Mouse (Mus musculus) midbrain, embryonic 11.5 days (tissue): Measurements from ENCODE around the gene Fam180a. TPM values are rescaled to one million over a fixed set of nuclear protein-coding genes. Genes with fewer than 3 reads are reported as not detected.

Experiments used
- ATAC-seq: fragments of 200-750 bp; cut with Nextera tagmentation; 2 replicates; pipeline ENCODE4 v1.8.0; 2017; ENCODE audit warnings: moderate TSS enrichment, moderate library complexity; ENCODE audit not compliant: low FRiP score
- DNase-seq: peaks from one replicate; pipeline ENCODE4 v3.0.0; 2015; ENCODE audit warnings: low spot score; ENCODE audit errors: missing footprints
- H3K27ac ChIP-seq: fragments of 300-500 bp; sonication (generic); 2 replicates; pipeline ENCODE4 v1.5.1; 2014; ENCODE audit warnings: low read depth, low read length
- H3K27me3 ChIP-seq: fragments of 300-500 bp; sonication (generic); 2 replicates; pipeline ENCODE4 v1.6.1; 2014; ENCODE audit warnings: mild to moderate bottlenecking, low read length, moderate library complexity, mixed read lengths; ENCODE audit not compliant: control insufficient read depth, insufficient read depth
- H3K36me3 ChIP-seq: fragments of 300-500 bp; sonication (generic); 2 replicates; pipeline ENCODE4 v1.6.1; 2014; ENCODE audit warnings: mild to moderate bottlenecking, low read length, moderate library complexity, mixed read lengths; ENCODE audit not compliant: control insufficient read depth, insufficient read depth
- H3K4me1 ChIP-seq: fragments of 300-500 bp; sonication (generic); 2 replicates; pipeline ENCODE4 v1.6.1; 2014; ENCODE audit warnings: low read length; ENCODE audit not compliant: control insufficient read depth, insufficient read depth
- H3K4me2 ChIP-seq: fragments of 300-500 bp; sonication (generic); 2 replicates; pipeline ENCODE4 v1.6.1; 2014; ENCODE audit warnings: mild to moderate bottlenecking, moderate library complexity
- H3K4me3 ChIP-seq: fragments of 300-500 bp; sonication (generic); 2 replicates; pipeline ENCODE4 v1.5.1; 2014; ENCODE audit warnings: low read depth, low read length
- H3K9ac ChIP-seq: fragments of 300-500 bp; sonication (generic); 2 replicates; pipeline ENCODE4 v1.6.1; 2014; ENCODE audit warnings: low read length
- H3K9me3 ChIP-seq: fragments of 300-500 bp; sonication (generic); 2 replicates; pipeline ENCODE4 v1.6.1; 2016; ENCODE audit warnings: low read length; ENCODE audit not compliant: control insufficient read depth
- WGBS: fragments of 180-500 bp; shearing (Covaris S2); extraction: QIAGEN DNeasy Blood & Tissue Kit; methylation state at CpG from one replicate; pipeline ENCODE4 v1.1.7; 2014; 5-methylcytosine and 5-hydroxymethylcytosine counted together
- polyA plus RNA-seq: library from polyadenylated mRNA; unstranded; fragments of >200 nt; fragmentation: Nextera tagmentation; extraction: Ambion mirVana; gene quantifications from 2 replicates; pipeline ENCODE4 v1.2.1, GENCODE M21; 2014

Fam180a gene
- polyA plus RNA-seq, 1 experiment from 2014 or later: not detected

GRCm38 (mm10) chr6:35273391-35274082 is 52.4 kb downstream of the Fam180a start:
- no peaks in the 10 kb centered on the region for H3K4me1 ChIP-seq
- WGBS: 80% methylated on average over 11 of the region's 11 CpGs
- no peak overlapping the region for H3K4me3 ChIP-seq
- no peak overlapping the region for H3K4me2 ChIP-seq
- no peak for ATAC-seq
- no peaks in the 10 kb centered on the region for H3K9me3 ChIP-seq
- H3K36me3 ChIP-seq: no peaks in the 10 kb centered on the region
- H3K27me3 ChIP-seq: no peaks in the 10 kb centered on the region
- no peak for DNase-seq
- no peak overlapping the region for H3K27ac ChIP-seq
- no peak overlapping the region for H3K9ac ChIP-seq

GRCm38 (mm10) chr6:35271868-35272765 is 53.8 kb downstream of the Fam180a start:
- Histone ChIP-seq H3K27ac (no peak overlapping the region), H3K4me2 (no peak overlapping the region), H3K9ac (no peak overlapping the region), H3K4me3 (no peak overlapping the region), H3K4me1 (no peaks in the 10 kb centered on the region), H3K36me3 (no peaks in the 10 kb centered on the region), H3K27me3 (no peaks in the 10 kb centered on the region), H3K9me3 (no peaks in the 10 kb centered on the region)
- ATAC-seq (no peak), DNase-seq (no peak)
- 91% methylated on average over 20 of the region's 20 CpGs for WGBS

GRCm38 (mm10) chr6:35271094-35271855 is 54.7 kb downstream of the Fam180a start:
- Histone ChIP-seq H3K4me3 (no peak overlapping the region), H3K27me3 (no peaks in the 10 kb centered on the region), H3K9me3 (no peaks in the 10 kb centered on the region), H3K4me1 (no peaks in the 10 kb centered on the region), H3K27ac (no peak overlapping the region), H3K4me2 (no peak overlapping the region), H3K9ac (no peak overlapping the region), H3K36me3 (no peaks in the 10 kb centered on the region)
- ATAC-seq: no peak
- DNase-seq: no peak
- 91% methylated on average over 12 of the region's 12 CpGs for WGBS

GRCm38 (mm10) chr6:35269643-35270042 is 56.3 kb downstream of the Fam180a start:
- no peaks in the 10 kb centered on the region for H3K27me3 ChIP-seq
- no peaks in the 10 kb centered on the region for H3K36me3 ChIP-seq
- no peaks in the 10 kb centered on the region for H3K9me3 ChIP-seq
- no peak overlapping the region for H3K9ac ChIP-seq
- H3K4me2 ChIP-seq: no peak overlapping the region
- no peak overlapping the region for H3K27ac ChIP-seq
- ATAC-seq (no peak), DNase-seq (no peak)
- H3K4me3 ChIP-seq: no peak overlapping the region
- WGBS: 83% methylated on average over 13 of the region's 13 CpGs
- no peaks in the 10 kb centered on the region for H3K4me1 ChIP-seq

- H3K27me3 ChIP-seq: no peaks in the 10 kb centered on the region
- DNase-seq: no peak
- no peak overlapping the region for H3K4me3 ChIP-seq
- no peak overlapping the region for H3K9ac ChIP-seq
- no peaks in the 10 kb centered on the region for H3K4me1 ChIP-seq
- H3K4me2 ChIP-seq: no peak overlapping the region
- no peaks in the 10 kb centered on the region for H3K36me3 ChIP-seq
- no peaks in the 10 kb centered on the region for H3K9me3 ChIP-seq
- WGBS: 95% methylated on average over 13 of the region's 13 CpGs
- H3K27ac ChIP-seq: no peak overlapping the region
- no peak for ATAC-seq
Observed at GRCm38 (mm10) chr6:35268711-35269110, 57.2 kb downstream of the Fam180a start.

GRCm38 (mm10) chr6:35265580-35266278 is 60.2 kb downstream of the Fam180a start:
- WGBS: 93% methylated on average over 15 of the region's 15 CpGs
- 0 out of 2 replicates have a peak, but pooled peaks cover 2% of the 10 kb centered on the region for H3K36me3 ChIP-seq
- DNase-seq (no peak), ATAC-seq (no peak)
- H3K9ac ChIP-seq: no peak overlapping the region
- no peaks in the 10 kb centered on the region for H3K4me1 ChIP-seq
- H3K9me3 ChIP-seq: no peaks in the 10 kb centered on the region
- H3K27me3 ChIP-seq: no peaks in the 10 kb centered on the region
- no peak overlapping the region for H3K27ac ChIP-seq
- no peak overlapping the region for H3K4me2 ChIP-seq
- H3K4me3 ChIP-seq: no peak overlapping the region

Other genes with a start within 250 kb of the Fam180a start
- 33.8 and 38.5 TPM in 2 replicates for gene Cnot4, start 192.4 kb downstream of the Fam180a start, polyA plus RNA-seq
- 50.1 and 55.3 TPM in 2 replicates for gene Nup205, start 148.7 kb downstream of the Fam180a start, polyA plus RNA-seq
- gene Slc13a4, start 18.0 kb downstream of the Fam180a start, polyA plus RNA-seq: 0.19 and 0.29 TPM in 2 replicates
- gene Mtpn, start 213.7 kb upstream of the Fam180a start, polyA plus RNA-seq: 149 and 169 TPM in 2 replicates